Mouse (Mus musculus) urinary bladder, postnatal 10 days (tissue): ENCODE measurements around the gene Nxph4.

Experiments
- DNase-seq: peaks from one replicate; pipeline ENCODE4 v3.0.0; 2022; ENCODE audit warnings: low spot score

Gene Nxph4

DNA sequence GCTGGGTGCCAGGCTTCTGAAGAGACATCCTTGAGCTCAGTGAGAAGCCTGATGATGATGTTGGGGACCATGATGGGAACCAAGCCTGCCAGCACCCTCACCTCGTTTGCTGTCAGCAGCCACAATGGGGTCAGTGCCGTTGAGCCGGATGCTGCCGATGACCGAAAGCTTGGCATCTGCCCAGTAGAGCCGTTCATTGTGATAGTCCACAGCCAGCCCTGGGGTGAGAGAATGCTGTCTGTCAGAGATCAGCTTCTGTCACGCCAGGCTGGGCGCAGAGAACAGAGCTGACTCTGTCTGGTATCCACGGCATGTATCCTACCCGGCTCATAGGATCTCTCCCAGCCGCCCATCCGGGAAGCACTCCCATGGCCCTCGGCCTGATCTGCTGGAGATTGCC lies 7.7 kb upstream of the Nxph4 start:
- no peak for DNase-seq

DNA sequence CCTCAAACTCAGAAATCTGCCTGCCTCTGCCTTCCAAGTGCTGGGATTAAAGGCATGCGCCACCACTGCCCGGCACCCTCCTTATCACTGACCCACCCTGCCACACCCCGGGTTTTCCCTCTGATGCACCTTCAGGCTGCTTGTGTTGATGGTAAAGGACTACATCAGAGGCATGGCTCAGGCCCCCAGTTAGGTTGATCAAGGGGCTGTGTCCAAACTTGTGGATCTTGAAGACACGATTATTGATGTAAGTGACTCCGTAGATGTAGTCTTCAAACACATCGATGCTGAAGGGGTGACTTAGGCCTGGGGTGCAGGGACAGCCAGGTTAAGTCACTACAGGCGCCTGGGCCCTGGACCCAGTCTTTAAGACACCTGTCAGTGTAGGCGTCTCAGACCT lies 7.2 kb upstream of the Nxph4 start:
- DNase-seq = no peak

DNA sequence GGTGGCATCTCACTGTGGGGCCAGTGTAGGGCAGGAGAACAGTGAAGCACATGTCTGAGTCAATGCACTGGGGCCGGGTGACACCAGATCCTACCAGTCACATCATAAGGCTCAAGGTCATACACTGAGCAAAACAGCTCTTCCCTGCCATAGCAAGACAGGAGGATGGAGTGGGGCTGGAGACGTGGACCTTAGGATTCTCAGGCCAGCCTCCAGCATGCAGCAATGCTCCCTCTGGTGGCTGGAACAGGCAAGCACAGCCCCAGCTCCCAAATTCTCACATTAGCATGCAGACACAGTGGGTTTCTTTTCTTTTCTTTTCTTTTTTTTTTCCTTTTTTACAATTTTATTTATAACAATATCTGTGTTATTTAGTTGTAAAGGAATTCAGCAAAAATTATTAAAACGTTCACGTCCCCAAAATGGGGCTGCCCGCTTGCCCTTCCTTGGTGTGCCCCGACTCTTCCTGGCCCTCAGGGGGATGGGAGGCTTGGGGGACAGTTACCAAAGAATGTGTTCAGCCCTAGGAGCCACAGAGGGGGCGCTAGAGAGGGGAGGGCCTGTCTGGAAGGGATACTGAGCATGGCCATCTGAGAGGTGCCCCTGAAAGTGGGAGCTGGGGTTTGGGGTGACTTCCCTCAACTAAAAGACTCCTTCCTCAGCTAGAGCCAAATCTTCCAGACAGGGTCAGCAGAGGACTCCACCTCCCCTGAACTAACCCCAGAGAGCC lies 3.7 kb upstream of the Nxph4 start:
- DNase-seq = no peak

DNA sequence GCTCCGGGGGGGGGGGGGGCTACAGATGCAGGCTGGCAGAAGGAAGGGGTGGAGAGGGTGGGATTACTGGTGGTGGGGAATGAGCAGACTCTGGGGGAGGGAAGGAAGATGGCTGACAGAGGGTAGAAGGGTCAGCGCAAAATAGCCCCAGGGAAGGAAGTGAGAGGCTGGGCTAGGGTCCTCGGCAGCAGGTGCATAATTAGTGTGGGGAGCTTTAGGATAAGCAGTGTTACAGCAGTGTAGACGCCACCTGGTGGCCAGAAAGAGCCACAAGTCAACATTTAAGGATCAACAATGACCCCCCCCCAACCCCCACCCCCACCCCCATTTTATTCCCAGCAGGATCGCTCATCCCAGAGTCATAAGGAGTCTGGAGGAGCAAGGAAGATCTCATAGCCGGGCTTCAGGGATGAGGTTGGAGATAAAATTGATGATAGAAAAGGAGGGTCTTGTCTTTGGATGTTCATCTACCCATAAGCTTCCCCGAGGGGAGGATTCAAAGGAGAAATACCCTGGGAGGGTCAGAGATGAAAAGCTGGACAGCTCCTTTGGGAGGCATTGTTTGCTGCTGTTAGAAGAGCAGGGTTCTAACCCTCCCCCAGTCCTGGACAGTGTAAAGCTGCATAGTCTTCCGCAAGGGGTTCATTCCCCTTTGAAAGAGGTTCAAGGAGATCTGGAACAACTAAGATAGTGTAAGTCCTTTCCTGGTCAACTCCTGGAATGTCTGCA lies 2.4 kb upstream of the Nxph4 start:
- no peak for DNase-seq

DNA sequence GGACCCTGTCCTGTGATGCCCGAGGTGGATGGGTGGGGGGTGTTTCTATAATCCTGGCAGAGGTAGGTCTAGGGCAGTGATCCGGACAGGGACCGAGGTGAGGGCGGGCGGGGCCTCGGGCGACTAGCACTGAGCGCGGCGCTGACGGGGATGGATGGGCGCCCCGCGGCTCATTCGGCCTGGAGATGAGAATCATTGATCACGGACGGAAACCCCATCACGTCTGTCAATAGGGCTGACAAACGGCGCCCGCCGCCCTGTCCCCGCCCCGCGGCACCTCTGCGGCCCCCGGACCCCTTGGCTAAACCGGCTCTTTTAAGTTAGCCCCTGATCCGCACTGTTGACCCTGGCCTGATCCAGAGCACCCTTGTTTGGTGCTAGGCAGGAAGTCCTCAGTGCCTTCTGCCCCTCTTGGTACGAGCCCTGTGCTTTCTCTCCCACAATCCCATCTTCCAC lies 598 bp upstream of the Nxph4 start:
- DNase-seq = no peak

DNA sequence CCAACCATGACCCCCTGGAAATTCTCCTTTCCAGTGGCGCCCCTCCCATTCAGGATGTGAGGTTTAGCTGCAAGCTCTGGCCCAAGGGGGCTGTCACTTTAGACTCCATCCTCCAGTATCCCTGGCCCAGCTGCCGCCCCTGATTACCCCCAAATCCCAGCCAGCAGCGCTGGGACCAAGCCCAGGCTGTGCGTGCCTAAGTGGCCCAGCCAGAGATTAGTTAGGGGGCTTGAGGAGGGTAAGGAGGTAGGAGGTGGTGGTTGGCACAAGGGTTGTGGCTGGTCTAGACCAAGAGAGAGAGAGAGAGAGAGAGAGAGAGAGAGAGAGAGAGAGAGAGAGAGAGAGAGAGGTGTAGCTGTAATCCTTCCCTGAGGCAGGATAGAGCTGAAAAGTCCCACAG lies 2.8 kb downstream of the Nxph4 start:
- no peak for DNase-seq

DNA sequence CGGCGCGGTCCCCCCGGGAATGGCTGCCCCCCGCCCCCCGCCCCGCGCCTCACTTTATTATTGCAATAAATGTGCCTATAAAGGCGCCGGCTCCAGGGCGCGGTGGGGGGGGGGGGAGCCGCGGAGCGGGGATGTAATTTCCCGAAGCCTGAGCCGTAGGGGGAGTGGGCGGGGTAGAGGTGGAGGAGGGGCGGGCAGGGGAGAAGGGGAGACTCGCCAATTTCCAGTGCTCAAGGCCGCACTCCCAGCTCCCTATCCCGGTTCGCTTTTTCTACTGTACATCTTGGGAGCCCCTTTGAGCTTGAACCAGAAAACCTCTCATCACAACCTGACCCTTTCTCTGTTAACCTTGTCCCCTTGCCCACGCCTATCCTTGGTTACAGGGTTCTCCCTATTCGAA lies 3.4 kb downstream of the Nxph4 start:
- DNase-seq = no peak

DNA sequence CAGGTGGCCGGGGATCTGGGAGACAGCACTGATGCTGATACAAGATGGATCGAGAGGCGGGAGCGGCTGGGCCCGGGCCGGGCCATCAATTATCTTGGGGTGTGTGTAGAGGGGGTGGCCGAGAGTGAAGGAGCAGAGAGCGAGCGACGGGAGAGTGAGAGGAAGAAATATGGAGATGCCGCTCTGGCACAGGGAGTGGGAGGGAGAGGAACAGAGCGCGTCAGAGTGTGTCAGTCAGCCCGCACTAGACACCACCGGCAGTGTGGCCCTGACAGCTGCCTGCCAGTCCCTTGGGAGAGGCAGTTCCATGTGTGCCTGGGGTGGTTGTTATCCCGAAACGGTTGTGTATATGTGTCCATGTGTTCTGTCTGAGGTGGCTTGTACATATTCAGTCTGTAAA lies 6.9 kb downstream of the Nxph4 start:
- DNase-seq = no peak

DNA sequence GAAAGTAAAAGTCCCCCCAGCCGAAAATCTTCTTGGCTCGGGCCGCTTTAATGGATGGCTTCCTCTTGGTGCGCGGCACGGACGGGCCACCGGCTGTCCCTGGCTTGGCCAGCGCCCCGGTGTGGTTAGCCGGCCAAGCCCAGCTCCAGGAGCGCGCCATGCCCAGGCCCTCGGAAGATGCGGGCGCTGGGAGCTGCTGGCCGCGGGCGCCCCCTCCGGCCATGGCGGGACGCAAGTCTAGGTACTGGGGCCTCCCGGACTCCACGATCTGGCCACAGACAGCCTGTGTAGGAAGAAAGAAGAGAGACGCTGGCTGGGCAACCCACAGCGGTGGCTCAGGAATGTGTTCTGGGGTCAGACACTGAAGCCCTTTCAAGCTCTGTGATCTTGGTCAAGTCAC lies 7.7 kb downstream of the Nxph4 start:
- no peak for DNase-seq

DNA sequence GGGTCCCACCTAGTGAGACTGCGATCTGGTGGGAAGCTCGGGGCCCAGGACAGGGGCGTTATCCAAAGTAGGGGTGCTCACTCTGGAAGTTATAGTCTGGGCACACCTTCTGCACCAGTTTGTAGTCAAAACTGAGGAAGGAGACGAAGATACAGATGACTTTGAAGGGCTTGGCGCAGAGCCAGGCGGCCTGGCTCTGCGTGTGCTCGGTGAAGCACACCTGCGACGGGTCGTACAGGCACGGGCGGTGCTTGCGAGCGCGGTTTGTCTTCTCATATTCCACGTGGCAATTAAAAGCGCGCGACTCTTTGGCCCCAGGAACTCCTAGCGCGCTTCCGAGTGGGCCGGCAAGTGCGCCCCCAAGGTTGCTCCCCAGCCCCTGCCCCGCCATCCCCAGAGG lies 8.3 kb downstream of the Nxph4 start:
- no peak for DNase-seq

DNA sequence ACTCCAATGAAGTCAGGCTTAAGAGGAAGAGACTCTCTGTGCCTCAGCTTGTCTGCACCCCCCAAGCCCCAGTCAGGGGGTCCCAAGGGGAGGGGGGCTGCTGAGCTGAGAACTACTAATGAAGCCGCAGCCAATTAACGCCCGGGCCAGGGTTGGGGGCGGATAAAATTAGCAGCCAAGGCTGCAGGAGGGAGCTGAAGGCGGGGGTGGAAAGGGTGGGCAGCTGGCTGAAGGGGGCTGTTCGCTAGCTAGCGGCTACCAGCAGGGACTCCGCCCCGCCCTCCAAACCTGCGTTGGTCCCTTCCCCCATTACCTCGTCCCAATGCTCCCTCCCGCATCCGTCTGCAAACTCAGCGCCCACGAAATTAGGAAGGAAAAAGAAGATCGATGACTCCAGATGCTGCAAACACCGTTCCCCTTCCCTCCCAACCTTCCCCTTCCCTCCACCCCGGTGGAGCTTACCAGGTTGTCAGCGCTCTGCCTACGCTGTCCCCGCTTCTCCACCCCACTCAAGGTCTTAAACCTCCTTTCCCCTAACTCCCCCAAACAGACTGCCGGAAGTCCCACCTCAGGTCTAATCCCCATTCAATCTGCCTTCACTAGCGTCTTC lies 9.6 kb downstream of the Nxph4 start:
- no peak for DNase-seq

DNA sequence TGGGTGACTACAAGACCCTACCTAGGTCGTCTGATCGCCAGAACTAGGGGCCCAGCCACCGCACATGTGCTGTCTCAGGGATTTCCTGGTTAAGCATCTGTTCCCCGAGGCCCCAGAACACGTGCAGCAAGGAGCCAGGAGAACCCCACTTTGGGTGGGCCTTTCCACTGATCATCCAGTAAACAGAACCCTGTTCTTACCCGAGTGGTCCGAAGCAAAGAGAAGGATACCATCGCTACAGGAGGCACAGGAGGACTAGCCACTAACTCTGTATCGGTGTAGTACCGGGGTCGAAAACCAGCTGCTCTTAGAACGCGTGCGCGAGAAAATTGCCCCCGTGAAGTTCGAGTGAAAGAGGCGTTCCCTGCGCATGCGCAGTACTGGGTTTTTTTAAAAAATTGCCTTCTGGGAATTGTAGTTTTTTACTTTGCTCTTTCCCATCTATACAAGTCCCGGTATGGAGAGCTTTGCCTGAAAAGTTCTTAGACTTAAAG lies 12.2 kb downstream of the Nxph4 start, which contains the start of gene Shmt2:
Gene Shmt2, minus strand, starts transcription at position 357 of the 494 bp plus-strand sequence.
- DNase-seq = no peak

DNA sequence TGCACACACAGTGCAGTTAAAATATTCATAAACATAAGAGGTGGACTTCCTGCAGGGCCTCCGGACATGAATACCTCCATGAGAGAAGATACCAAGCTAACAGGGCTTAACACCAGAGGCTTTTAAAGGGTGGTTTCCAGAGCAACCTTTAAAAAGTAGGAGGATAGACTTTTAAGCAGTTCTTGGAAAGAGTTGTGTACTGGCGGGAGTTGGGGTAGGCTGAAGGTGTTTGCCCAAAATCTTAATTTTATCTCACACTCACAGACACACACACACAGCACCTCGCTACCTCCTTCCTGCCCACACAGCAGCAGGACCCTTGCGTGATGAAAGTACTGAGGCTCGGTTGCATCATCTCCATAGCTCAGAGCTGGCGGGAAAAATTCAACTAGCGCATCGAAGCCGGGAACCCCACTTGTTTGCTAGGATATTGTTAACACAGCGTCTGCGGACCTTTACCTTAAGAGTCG lies 12.7 kb downstream of the Nxph4 start:
- DNase-seq = no peak

DNA sequence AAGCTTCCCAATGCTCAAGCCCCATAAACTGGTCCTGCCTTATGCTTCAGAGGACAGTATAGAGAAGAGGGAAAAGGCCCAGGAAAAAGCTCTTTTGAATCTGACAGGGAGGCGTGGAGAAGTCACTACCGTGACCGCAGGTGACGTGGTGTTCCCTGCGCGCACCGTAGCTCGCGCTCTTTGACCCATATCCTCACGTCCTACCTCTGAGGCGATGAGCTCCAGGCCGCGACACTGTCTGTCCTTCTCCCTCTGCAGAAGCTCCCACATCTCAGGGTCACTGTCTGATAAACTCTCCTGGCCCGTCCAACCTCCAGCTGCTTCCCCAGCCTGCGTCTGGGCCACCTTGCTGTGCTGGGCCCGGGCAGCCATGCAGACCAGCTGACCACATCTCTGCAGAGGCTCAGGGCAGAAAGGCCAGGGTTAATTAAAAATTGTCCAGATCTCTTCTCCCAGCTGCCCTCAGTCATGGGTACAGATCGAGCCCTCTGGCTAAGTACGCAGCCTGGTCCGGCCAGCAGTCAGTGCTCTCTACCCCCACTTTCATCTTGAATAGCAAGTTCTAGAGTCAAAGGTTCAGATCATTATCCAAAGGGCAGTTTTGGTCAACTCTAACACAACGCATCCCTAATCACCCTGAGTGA lies 13.5 kb downstream of the Nxph4 start:
- no peak for DNase-seq

DNA sequence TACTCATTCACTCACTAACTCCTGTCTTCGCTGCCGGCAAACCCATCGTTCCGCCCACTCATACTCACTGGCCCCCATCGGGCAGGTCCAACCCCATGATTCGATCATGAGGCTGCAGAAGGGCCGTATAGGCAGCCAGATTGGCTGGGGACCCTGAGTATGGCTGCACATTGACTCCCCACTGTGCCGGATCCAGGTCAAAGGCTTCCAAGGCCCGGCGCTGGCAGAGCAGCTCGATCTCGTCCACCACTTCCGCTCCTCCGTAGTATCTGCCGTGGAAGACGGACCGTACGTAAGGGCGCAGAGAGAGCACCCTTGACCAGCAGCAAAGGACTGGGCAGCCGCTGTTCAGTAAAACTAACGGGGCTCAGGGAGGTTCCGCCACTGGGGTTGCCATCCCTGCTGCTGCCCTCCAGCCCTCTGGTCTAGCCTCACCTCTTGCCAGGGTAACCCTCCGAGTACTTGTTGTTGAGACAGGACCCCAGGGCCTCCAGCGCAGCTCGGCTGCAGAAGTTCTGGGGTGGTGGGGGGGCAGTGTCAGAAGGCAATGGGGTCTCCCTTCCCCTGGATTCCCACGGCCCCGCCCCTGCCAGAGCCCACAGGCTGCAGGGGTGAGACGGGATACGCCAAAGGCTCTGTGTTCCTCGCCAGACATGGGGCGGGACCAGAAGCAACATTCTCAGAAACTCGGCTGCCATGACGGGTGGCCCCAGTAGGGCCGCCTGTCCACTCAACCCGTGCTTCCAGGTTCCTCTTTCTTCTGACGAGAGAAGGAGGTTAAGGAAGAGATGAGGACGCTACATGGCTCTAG lies 14.3 kb downstream of the Nxph4 start:
- no peak for DNase-seq

DNA sequence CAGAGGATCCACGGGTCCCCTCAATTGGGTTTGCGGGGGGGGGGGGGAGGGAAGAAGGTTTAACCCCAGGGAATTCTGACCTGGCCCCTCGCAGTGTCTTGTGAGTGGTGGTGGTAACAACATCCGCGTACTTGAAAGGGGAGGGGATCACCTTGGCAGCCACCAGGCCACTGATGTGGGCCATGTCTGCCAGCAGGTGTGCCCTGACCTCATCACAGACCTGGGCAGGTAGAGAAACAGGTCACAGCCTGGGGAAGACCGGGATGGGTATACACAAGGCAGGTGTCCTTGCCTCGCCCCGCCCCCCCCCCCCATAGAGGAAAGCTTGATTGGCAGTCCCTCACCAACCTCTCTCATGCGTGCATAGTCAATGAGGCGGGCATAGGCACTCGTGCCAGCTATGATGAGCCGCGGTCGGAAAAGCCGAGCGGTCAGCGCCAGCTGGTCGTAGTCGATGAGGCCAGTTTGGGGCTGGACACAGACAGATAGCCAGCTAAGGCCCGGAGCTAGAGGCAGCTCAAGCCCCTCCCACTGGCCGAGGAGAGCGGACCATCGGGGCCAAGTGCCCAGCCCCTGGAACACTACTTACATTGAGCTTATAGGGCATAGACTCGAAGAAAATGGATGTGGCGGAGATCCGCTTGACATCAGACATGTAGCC lies 15.2 kb downstream of the Nxph4 start:
- no peak for DNase-seq

DNA sequence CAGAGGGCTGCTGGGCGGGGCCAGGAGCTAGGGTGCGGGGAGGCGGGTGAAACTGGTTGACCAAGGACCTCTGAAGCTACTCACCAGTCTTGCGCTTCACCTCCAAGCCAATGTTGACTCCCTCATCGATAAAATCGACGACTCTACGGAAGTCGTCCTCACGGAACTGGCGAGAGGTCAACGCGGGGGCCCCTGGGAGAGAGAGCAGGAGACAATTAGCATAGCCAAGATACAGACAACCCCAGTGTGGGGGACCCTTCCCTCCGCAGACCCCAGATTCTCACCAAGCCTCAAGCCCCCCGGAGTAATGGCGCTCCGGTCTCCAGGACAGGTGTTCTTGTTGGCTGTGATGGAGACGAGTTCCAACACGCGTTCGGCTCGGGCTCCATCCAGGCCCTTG lies 16.4 kb downstream of the Nxph4 start:
- no peak for DNase-seq

DNA sequence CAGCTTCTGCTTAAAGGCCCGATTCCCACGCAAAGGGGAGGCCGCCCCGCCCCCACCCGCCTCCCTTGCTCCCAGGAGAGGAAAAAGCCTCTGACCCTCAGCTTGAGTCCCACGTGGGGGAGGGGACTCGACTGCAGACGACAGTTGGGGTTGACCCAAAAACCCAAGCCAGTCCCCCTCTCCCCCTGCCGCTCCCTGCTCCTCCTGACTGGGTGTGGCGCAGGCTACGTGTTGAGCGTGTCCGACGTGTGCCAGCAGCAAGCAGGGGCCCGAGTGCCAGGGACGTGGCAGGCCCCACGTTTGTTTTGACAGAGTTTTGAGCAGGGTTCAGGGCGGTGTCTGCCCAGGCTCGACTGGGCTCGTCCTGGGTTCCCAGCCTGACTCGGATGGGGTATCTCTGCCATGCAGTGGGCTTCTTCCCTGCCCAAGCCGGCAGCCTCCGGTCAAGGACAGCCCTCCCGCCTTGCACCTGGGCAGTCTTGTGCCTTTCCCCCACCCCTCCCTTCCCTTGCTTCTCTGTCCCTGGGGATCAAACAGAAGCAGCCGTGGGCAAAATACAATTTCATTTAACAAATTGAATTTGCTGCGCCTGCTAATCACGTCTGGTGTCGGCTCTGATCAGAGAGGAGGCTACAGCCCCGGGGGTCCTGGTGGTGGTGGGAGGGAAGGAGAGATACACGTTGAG lies 17.6 kb downstream of the Nxph4 start:
- no peak for DNase-seq

DNA sequence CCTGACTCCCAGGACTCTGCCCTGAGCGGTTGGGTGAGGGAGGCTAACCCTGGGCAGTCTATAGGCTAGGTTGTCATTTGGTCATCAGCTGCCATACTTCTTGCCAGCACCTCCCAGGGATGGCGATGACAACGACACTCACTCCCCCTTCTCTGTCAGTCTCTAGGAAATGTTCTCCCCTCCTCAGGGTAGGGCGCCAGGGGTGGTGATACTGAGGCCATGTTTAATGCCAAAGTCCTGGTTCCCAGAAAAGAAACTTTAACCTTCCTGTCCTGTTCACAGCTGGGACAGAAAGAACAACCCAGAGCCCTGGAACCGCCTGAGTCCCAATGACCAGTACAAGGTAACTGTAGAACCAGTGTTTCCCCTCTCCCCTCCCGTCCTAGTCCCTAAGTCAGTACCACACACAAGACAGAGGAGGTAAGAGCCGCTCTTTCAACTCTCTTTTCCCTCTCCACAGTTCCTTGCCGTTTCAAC lies 18.3 kb downstream of the Nxph4 start:
- no peak for DNase-seq

DNA sequence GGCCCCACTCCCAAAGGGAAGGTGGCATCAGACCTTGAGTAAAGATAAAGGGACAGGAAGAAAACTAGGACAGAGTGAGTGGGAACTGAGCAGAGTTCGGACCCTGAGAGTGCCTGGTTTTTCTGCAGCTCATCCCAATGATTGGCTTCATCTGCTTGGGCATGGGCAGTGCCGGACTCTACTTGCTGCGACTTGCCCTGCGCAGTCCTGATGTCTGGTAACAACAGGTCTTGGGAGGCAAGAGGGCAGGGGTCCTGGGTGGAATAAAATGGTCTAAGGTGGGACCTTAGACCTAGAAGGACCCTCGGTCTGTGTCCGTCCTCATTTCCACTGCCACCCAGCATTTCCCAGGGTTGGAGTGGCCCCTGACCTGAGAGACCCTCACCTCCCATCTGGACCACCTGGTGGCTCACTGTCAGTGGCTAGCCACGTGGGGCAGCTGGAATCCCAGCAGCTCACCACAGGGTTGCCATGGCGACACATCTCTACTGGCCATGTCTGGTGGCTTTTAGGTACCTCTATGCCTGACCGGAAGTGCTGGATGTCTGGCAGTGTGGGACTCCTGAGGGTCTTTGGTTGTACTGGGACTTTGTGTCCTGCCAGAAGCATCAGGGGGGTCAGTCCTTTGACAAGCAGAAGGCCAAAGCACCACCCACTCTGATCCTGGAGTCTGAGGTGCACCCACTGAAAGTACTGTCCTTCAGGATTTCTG lies 18.9 kb downstream of the Nxph4 start:
- DNase-seq = no peak
